Mouse (Mus musculus) kidney, postnatal 4 days (tissue): ENCODE data around the gene Rbm5.

ENCODE experiments used
- DNase-seq, 2 experiments: peaks; one replicate each; pipeline ENCODE4 v3.0.0; 2021; ENCODE audit warnings: mixed read lengths in 2 of 2

Gene Rbm5

GRCm38 (mm10) chr9:107770374-107771290 lies at the start of gene Rbm5:
Rbm5 (minus strand) TSS chr9:107770996.
- DNase-seq, result peak; percentile 93 to 96

- DNase-seq, result no peak
Observed at GRCm38 (mm10) chr9:107812132-107812531, 41.3 kb upstream of the Rbm5 start.

- DNase-seq, result no peak
Observed at GRCm38 (mm10) chr9:107810985-107811384, 40.2 kb upstream of the Rbm5 start.

GRCm38 (mm10) chr9:107791714-107792113 lies 20.9 kb upstream of the Rbm5 start:
- DNase-seq, result no peak

- DNase-seq, result no peak
Observed at GRCm38 (mm10) chr9:107782536-107783203, 11.9 kb upstream of the Rbm5 start.

- no peak for DNase-seq
Observed at GRCm38 (mm10) chr9:107776809-107777208, 6.0 kb upstream of the Rbm5 start.

- no peak for DNase-seq
Observed at GRCm38 (mm10) chr9:107774411-107774810, 3.6 kb upstream of the Rbm5 start.

- no peak for DNase-seq
Observed at GRCm38 (mm10) chr9:107771782-107772181, 986 bp upstream of the Rbm5 start.

GRCm38 (mm10) chr9:107770037-107770373 lies 791 bp downstream of the Rbm5 start:
- DNase-seq, result no peak

GRCm38 (mm10) chr9:107769445-107770000 lies 1.3 kb downstream of the Rbm5 start:
- DNase-seq, result no peak

- DNase-seq, result no peak
Observed at GRCm38 (mm10) chr9:107768851-107769250, 1.9 kb downstream of the Rbm5 start.

- DNase-seq, result no peak
Observed at GRCm38 (mm10) chr9:107759593-107759992, 11.2 kb downstream of the Rbm5 start.

- DNase-seq, result no peak
Observed at GRCm38 (mm10) chr9:107750378-107750777, 20.4 kb downstream of the Rbm5 start.

- no peak for DNase-seq
Observed at GRCm38 (mm10) chr9:107748063-107748462, 22.7 kb downstream of the Rbm5 start.

- no peak for DNase-seq
Observed at GRCm38 (mm10) chr9:107747310-107747709, 23.5 kb downstream of the Rbm5 start.

GRCm38 (mm10) chr9:107746679-107747078 lies 24.1 kb downstream of the Rbm5 start:
- no peak for DNase-seq

- no peak for DNase-seq
Observed at GRCm38 (mm10) chr9:107744061-107744460, 26.7 kb downstream of the Rbm5 start.

- DNase-seq, result peak; percentile 66 to 77
Observed at GRCm38 (mm10) chr9:107738841-107739202, 32.0 kb downstream of the Rbm5 start.

GRCm38 (mm10) chr9:107738020-107738840 lies 32.6 kb downstream of the Rbm5 start:
- DNase-seq, result peak; percentile 94 to 95

- peak; percentile 58 to 68 for DNase-seq
Observed at GRCm38 (mm10) chr9:107736185-107736485, 34.7 kb downstream of the Rbm5 start.

GRCm38 (mm10) chr9:107735356-107736184 lies 35.2 kb downstream of the Rbm5 start:
- DNase-seq, result peak; percentile 20 to 50

GRCm38 (mm10) chr9:107734567-107734971 lies 36.2 kb downstream of the Rbm5 start:
- no peak for DNase-seq
